Mouse (Mus musculus) forebrain, postnatal 0 days (tissue): Measurements from ENCODE around the gene Slc4a4. TPM values are rescaled to one million over a fixed set of nuclear protein-coding genes. Genes with fewer than 3 reads are reported as not detected.

Source experiments
- ATAC-seq: fragments of 200-750 bp; cut with Nextera tagmentation; 2 replicates; pipeline ENCODE4 v1.8.0; 2017; ENCODE audit warnings: mild to moderate bottlenecking, moderate library complexity
- DNase-seq: peaks from one replicate; pipeline ENCODE4 v3.0.0-alpha.2; 2015
- H3K27ac ChIP-seq: fragments of 300-500 bp; sonication (generic); 2 replicates; pipeline ENCODE4 v1.5.1; 2014; ENCODE audit warnings: low read depth, mild to moderate bottlenecking, antibody characterized with exemption, low read length, moderate library complexity, mixed read lengths
- H3K27me3 ChIP-seq: fragments of 300-500 bp; sonication (generic); 2 replicates; pipeline ENCODE4 v1.6.1; 2014; ENCODE audit warnings: mild to moderate bottlenecking, low read length, mixed read lengths; ENCODE audit not compliant: insufficient read depth
- H3K36me3 ChIP-seq: fragments of 300-500 bp; sonication (generic); 2 replicates; pipeline ENCODE4 v1.6.1; 2014; ENCODE audit warnings: mild to moderate bottlenecking, moderate library complexity; ENCODE audit not compliant: insufficient read depth
- H3K4me1 ChIP-seq: fragments of 300-500 bp; sonication (generic); 2 replicates; pipeline ENCODE4 v1.6.1; 2014; ENCODE audit warnings: antibody characterized with exemption; ENCODE audit not compliant: insufficient read depth
- H3K4me2 ChIP-seq: fragments of 300-500 bp; sonication (generic); 2 replicates; pipeline ENCODE4 v1.6.1; 2014; ENCODE audit warnings: low read depth, mild to moderate bottlenecking, moderate library complexity
- H3K4me3 ChIP-seq: fragments of 300-500 bp; sonication (generic); 2 replicates; pipeline ENCODE4 v1.5.1; 2014; ENCODE audit warnings: low read depth, low read length, mixed read lengths
- H3K9ac ChIP-seq: fragments of 300-500 bp; sonication (generic); 2 replicates; pipeline ENCODE4 v1.6.1; 2014; ENCODE audit warnings: mild to moderate bottlenecking
- H3K9me3 ChIP-seq: fragments of 300-500 bp; sonication (generic); 2 replicates; pipeline ENCODE4 v1.6.1; 2016; ENCODE audit warnings: low read length
- CTCF ChIP-seq: sonication (generic); IDR thresholded peaks from 2 replicates; pipeline ENCODE4 v1.5.1; 2016; ENCODE audit warnings: antibody characterized with exemption, control low read depth, low read depth
- WGBS: fragments of 180-500 bp; shearing (Covaris S2); extraction: QIAGEN DNeasy Blood & Tissue Kit; methylation state at CpG from one replicate; pipeline ENCODE4 v1.1.7; 2014; 5-methylcytosine and 5-hydroxymethylcytosine counted together
- polyA plus RNA-seq: library from polyadenylated mRNA; unstranded; fragments of >200 nt; fragmentation: Nextera tagmentation; extraction: Ambion mirVana; gene quantifications from 2 replicates; pipeline ENCODE4 v1.2.1, GENCODE M21; 2015
- total RNA-seq: library from RNA; depleted of rRNA; stranded (reverse); fragments of >200 nt; gene quantifications from 2 replicates; pipeline ENCODE4 v1.2.3, GENCODE M21; 2014

Gene Slc4a4
- total and polyA plus RNA-seq, 2 experiments from 2014 or later: 11.8 to 34.7 TPM

- TF ChIP-seq CTCF: no peak
- Histone ChIP-seq H3K36me3 (no peaks in the 10 kb centered on the region), H3K27me3 (no peaks in the 10 kb centered on the region), H3K4me3 (no peak overlapping the region), H3K4me2 (no peak overlapping the region), H3K9ac (no peak overlapping the region), H3K27ac (no peak overlapping the region), H3K4me1 (no peaks in the 10 kb centered on the region), H3K9me3 (no peaks in the 10 kb centered on the region)
- DNase-seq (no peak), ATAC-seq (no peak)
- 55% methylated on average over 4 of the region's 4 CpGs for WGBS
Measured at GRCm38 (mm10) chr5:88890146-88890545, 3.5 kb downstream of the Slc4a4 start.

- WGBS: 92% methylated on average over 6 of the region's 6 CpGs
Measured at GRCm38 (mm10) chr5:88896574-88896973, 10.0 kb downstream of the Slc4a4 start.

GRCm38 (mm10) chr5:88903111-88903510, 16.5 kb downstream of the Slc4a4 start:
- TF ChIP-seq CTCF: no peak
- no peak overlapping the region for H3K4me2 ChIP-seq
- no peak overlapping the region for H3K4me3 ChIP-seq
- DNase-seq: no peak
- peak; percentile 16; the same call in 1 of the 2 replicates for ATAC-seq
- no peak overlapping the region for H3K9ac ChIP-seq
- H3K4me1 ChIP-seq: no peaks in the 10 kb centered on the region
- H3K36me3 ChIP-seq: no peaks in the 10 kb centered on the region
- no peaks in the 10 kb centered on the region for H3K9me3 ChIP-seq
- H3K27ac ChIP-seq: no peak overlapping the region
- WGBS: 40% methylated on average over 4 of the region's 4 CpGs
- H3K27me3 ChIP-seq: no peaks in the 10 kb centered on the region

More at GRCm38 (mm10) chr5:88896574-88896973, 10.0 kb downstream of the Slc4a4 start:
- Histone ChIP-seq H3K4me2 (no peak overlapping the region), H3K36me3 (no peaks in the 10 kb centered on the region), H3K27ac (no peak overlapping the region), H3K4me3 (no peak overlapping the region), H3K9ac (no peak overlapping the region), H3K9me3 (no peaks in the 10 kb centered on the region), H3K4me1 (no peaks in the 10 kb centered on the region), H3K27me3 (no peaks in the 10 kb centered on the region)
- DNase-seq (no peak), ATAC-seq (no peak)
- peak; percentile 20; the same call in 1 of the 2 replicates for TF ChIP-seq CTCF

- Histone ChIP-seq H3K4me1 (no peaks in the 10 kb centered on the region), H3K27me3 (no peaks in the 10 kb centered on the region), H3K4me3 (no peak overlapping the region), H3K9ac (no peak overlapping the region), H3K4me2 (no peak overlapping the region), H3K9me3 (no peaks in the 10 kb centered on the region), H3K27ac (no peak overlapping the region), H3K36me3 (no peaks in the 10 kb centered on the region)
- DNase-seq (no peak), ATAC-seq (no peak)
- WGBS: 54% methylated on average over 1 of the region's 1 CpGs
- TF ChIP-seq CTCF: no peak
Measured at GRCm38 (mm10) chr5:88903526-88903925, 16.9 kb downstream of the Slc4a4 start.

- WGBS: 79% methylated on average over 7 of the region's 7 CpGs
Measured at GRCm38 (mm10) chr5:88904841-88905240, 18.2 kb downstream of the Slc4a4 start.

GRCm38 (mm10) chr5:88907615-88908014, 21.0 kb downstream of the Slc4a4 start:
- WGBS: 96% methylated on average over 3 of the region's 3 CpGs
- no peak for ATAC-seq
- DNase-seq: no peak
- no peak overlapping the region for H3K9ac ChIP-seq
- H3K27me3 ChIP-seq: no peaks in the 10 kb centered on the region
- H3K27ac ChIP-seq: no peak overlapping the region
- peak; percentile 22; the same call in 1 of the 2 replicates for TF ChIP-seq CTCF
- no peak overlapping the region for H3K4me3 ChIP-seq
- H3K4me1 ChIP-seq: no peaks in the 10 kb centered on the region
- no peaks in the 10 kb centered on the region for H3K36me3 ChIP-seq
- no peaks in the 10 kb centered on the region for H3K9me3 ChIP-seq
- H3K4me2 ChIP-seq: no peak overlapping the region

More at GRCm38 (mm10) chr5:88904841-88905240, 18.2 kb downstream of the Slc4a4 start:
- no peaks in the 10 kb centered on the region for H3K27me3 ChIP-seq
- no peak overlapping the region for H3K4me3 ChIP-seq
- DNase-seq (no peak), ATAC-seq (no peak)
- H3K4me1 ChIP-seq: no peaks in the 10 kb centered on the region
- H3K36me3 ChIP-seq: no peaks in the 10 kb centered on the region
- H3K27ac ChIP-seq: no peak overlapping the region
- TF ChIP-seq CTCF: no peak
- H3K9me3 ChIP-seq: no peaks in the 10 kb centered on the region
- no peak overlapping the region for H3K4me2 ChIP-seq
- no peak overlapping the region for H3K9ac ChIP-seq

- DNase-seq: no peak
- Histone ChIP-seq H3K9ac (no peak overlapping the region), H3K4me1 (no peaks in the 10 kb centered on the region), H3K4me3 (no peak overlapping the region), H3K4me2 (no peak overlapping the region), H3K36me3 (no peaks in the 10 kb centered on the region), H3K9me3 (no peaks in the 10 kb centered on the region), H3K27ac (no peak overlapping the region), H3K27me3 (no peaks in the 10 kb centered on the region)
- no peak for ATAC-seq
- TF ChIP-seq CTCF: no peak
- WGBS: 99% methylated on average over 2 of the region's 2 CpGs
Measured at GRCm38 (mm10) chr5:88912629-88913028, 26.0 kb downstream of the Slc4a4 start.

GRCm38 (mm10) chr5:88915082-88915481, 28.5 kb downstream of the Slc4a4 start:
- no peak overlapping the region for H3K4me3 ChIP-seq
- no peak for ATAC-seq
- no peaks in the 10 kb centered on the region for H3K4me1 ChIP-seq
- DNase-seq: no peak
- H3K9me3 ChIP-seq: no peaks in the 10 kb centered on the region
- no peaks in the 10 kb centered on the region for H3K36me3 ChIP-seq
- no peaks in the 10 kb centered on the region for H3K27me3 ChIP-seq
- H3K9ac ChIP-seq: no peak overlapping the region
- TF ChIP-seq CTCF: no peak
- no peak overlapping the region for H3K27ac ChIP-seq
- H3K4me2 ChIP-seq: no peak overlapping the region
- 85% methylated on average over 5 of the region's 5 CpGs for WGBS
